Mouse (Mus musculus) heart, postnatal 10 days (tissue): Measurements from ENCODE around the gene Ubl4b. TPM values are rescaled to one million over a fixed set of nuclear protein-coding genes. Genes with fewer than 3 reads are reported as not detected.
A peak's percentile ranks its signal among the peaks of the same experiment; 100 is the strongest.

Experiments used
- DNase-seq, 2 experiments: peaks; one replicate each; pipeline ENCODE4 v3.0.0; 2021
- intact Hi-C: fragments of 180-260 bp; cut with DNase I; formaldehyde crosslinking; loops from one replicate; pipeline ENCODE4 v1.15.1; 2025
- total RNA-seq, 2 experiments: library from RNA; stranded (reverse); gene quantifications; 2 replicates each; pipeline ENCODE4 v1.2.3; 2021

Ubl4b gene
- not detected for total RNA-seq

DNA sequence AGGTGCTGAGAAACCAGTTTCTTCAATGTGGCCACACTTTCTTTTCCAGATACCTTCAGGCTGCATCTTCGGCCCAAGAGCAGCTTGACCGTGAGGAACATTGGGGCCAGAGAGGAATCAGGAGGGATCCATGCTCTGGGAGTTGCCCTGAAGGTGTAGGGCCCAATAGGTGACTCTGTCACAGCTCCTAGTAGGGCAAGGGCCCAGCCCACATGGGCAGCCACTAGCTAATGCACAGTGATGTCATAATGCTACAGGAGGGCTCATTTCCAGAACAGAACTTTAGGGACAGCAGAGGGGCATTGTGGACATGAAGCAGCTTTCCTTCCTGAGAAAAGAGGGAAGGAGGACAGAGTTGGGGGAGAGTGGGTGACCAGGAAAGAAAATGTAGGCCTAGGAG is at the start of gene Ubl4b:
TSS of gene Ubl4b (minus strand) at position 232 of the 400 bp plus-strand sequence.
- no peak for DNase-seq
- intact Hi-C loops: loop anchor here (5.0 kb wide), 1 partner anchor 362 kb away; no protein-coding TSS in a partner anchor

DNA sequence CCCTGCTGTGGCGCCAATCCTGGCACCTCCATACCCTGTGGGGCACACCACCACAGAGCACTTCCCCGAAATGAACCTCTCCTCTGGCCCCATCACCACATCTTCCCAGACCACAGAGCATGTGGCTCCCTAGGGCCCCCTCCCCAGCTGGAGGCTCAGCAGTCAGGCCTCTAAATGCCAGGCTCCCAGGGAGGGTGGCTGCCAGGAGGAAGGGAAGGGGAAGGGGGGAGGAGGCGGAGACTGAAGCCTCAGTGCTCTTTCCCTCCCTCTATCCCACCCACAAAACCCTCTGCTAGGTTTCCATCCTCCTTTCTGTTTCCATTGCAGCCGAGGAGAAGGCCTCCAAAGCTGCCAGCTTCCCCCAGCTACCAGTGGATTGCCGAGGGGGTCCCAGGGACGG is 45.3 kb upstream of the Ubl4b start:
- intact Hi-C loops: loop anchor here (10.0 kb wide), 1 partner anchor 265 kb away; no protein-coding TSS in a partner anchor
- DNase-seq: no peak

DNA sequence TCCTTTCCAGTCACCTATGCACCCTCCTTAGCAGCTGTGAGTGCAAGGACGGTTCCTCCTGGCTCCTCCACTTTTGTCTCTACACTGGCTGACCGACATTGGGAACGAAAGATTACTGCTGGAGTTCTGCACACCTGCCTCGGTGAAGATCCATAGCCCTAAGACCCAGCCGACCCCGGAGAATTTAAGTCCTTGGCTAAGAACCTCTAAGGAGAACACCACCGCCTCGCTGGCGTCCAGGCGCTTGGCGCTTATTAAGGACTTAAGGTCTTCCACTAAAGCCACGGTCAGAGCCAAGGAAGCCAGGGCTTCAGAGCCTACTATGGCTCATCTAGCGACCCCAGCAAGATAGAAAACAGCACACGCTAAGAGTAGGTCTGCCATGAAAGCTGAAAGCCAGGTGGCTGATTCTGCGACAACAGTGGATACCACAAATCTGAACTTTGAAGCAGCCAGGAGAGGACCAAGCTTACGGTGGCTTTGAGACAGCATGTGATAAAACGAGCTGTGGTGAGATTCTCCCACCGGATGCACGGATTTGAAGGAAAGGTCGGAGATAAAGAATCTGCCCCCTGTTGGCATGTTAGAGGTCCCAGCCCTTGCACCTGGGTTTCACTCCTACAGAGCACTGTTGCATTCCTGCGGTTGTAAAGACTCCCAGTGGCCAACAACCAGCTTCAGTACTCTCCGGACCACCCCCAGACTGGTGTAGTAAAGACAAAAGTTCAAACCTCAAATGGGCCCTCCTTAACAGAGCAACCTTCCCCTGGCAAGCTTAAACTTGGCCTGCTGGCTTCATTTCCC is 42.9 kb upstream of the Ubl4b start:
- no peak for DNase-seq
- intact Hi-C loops: no loop called here

DNA sequence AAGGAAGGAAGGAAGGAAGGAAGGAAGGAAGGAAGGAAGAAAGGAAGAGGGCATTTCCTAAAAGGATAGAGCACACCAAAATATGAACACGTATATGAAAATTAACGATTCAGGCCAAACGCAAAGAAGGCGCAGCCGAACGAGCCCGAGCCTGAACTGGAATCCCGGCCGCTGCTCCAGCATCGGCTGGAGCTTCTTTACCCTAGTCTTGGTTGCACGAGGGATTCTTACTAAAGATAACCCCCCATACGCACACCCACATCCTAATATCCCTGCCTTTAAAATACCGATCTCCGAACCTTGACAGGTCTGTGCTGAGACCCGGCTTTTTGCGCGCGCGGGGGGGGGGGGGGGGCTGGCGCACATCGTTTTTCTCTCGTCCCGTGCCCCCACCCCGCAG is 42.3 kb upstream of the Ubl4b start:
- intact Hi-C loops: no loop called here
- no peak for DNase-seq

DNA sequence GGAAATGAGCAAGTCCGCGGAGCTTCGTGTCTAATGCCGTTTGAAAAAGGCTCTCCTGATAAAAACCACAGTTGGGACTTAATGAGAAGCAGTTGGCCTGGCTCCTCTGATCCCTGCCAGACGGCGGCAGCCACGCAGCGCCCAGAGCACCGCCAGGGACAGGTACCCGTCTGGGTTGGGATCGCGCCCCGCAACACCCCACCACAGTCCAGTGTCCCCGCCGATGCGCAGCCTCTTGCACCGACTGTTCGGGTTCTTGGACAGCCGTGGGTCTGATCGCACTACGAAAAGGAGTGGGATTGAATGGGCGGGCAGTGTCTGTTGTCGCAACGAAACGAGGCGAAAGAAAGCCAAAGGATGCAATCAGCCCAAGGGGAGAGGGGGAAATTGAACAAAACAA is 41.7 kb upstream of the Ubl4b start:
- DNase-seq: peak; percentile 50 to 57
- intact Hi-C loops: no loop called here

DNA sequence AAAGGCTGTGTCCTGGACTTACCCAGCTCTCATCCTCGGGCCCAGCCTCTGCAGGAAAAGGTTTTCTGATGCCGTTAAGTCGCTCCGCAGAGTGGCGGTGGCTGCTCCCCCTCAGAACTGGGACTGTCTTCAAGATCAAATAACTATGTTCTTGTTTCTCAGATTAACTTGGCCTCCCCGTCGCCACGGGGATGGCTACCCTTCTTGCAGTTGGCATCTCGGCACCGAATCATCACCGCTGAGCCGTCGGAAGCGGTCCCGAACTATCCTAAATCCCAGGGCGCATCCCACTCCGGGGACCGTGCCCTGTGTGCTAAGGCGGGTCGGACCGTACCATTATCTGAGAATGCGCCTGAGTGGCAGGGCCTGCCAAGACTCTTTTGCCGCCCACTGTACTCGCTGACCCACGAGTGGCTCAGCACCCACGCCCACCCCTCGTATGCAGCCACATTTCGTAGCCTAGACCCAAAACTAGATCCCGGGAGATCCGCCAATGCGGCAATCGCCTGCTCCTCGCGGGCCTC is 41.1 kb upstream of the Ubl4b start:
- intact Hi-C loops: no loop called here
- DNase-seq: peak; percentile 25 to 38

DNA sequence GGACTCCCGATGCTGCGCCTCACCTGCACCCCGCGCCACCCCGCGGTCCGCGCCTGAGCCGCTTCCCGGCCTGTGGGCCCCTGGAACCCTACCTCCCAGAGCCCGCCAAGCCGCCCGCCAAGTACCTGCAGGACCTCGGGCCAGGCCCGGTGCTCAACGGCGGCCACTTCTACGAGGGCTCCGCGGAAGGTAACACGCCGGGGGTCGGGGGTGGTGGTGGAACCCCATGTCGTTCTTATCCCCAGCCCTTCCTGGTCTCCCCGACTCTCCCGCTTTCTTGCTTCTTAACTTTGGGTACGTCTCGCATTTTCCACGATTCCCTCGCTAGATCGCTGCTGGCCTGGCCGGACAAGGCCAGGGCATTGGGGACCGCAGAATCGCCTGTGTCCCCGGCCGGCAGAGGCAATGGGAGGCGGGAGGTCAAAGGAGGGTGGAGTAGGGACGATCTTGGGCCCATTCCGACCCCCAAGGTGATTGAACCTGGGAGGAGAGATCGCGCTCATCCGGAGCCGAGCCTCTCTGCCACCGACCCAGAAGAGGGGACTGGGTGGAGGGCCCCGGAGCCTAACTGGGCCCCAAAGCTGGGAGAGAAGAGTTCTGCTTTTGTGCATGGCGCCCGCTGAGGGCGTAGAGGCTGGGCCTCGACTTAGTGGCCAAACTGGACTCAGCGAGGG is 40.5 kb upstream of the Ubl4b start:
- DNase-seq: peak in 1 of 2 experiments; percentile 20
- intact Hi-C loops: no loop called here

DNA sequence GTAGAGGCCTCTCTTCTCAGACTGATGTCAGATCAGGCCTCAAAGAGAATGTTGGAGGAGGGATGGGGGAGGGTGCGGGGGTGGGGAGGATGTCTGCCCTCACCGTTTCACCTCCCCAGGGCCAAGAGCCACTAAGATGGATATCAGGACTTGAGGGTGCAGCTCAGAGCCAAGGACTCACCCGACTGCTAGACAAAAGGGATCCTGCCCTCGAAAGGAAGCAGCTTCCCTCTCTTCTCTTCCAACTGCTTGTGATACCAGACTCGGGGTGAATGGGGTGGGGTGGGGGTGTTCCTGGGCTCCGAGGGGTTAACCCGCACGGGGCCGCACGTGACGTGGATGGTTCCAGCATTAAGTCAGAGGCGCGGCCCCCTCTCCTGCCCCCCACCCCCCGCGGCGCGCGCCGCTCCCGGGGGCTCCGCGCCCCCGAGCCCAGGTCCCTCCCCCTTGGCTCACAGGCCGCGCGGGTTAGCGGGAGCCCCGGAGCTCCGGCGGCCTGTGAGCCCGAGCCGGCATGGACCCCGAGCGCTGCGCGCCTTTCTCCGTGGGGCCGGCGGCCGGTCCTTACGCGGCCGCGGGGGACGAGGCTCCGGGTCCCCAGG is 39.9 kb upstream of the Ubl4b start, which contains the start of gene Alx3:
TSS of gene Alx3 (plus strand) at position 370 of the 602 bp plus-strand sequence.
- DNase-seq: no peak
- intact Hi-C loops: loop anchor here (5.0 kb wide), 1 partner anchor 112 kb away; no protein-coding TSS in a partner anchor

DNA sequence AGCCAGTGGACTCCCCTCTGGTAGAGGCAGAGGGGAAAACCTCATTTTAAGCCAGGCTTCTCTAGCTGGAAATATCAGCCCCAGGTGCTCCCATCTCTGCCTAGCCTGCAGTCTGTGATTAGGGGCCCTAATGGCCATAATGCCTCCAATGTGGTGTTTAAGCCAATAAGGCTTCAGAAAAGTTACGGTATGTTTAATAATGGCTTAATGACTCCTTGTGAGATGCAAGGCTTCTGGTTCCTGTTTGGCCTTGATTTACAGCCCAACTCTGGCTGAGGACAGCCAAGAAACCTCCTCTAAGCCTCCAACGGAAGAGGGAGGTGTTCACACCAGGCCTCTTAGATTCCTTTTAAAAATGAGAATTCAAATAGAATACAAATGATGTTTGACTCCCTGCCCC is 38.8 kb upstream of the Ubl4b start:
- DNase-seq: no peak
- intact Hi-C loops: loop anchor here (5.0 kb wide), 1 partner anchor 111 kb away; no protein-coding TSS in a partner anchor

DNA sequence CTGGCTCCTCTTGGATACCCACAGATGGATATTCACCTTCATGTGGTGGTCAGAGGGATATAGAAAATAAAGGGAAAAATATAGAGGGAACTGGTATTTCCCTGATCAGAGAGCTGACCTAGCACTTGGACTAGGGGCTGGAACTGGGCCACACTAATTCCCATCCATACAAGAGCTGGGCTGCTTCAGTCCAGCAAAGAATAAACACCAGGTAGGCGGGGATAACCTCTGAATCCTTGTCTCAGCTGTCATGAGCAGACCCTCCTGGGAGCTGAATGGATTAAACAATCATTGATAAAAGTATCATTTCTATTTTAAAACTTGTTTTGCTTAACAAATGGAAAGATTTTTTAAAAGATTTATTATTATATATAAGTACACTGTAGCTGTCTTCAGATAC is 36.7 kb upstream of the Ubl4b start:
- intact Hi-C loops: loop anchor here (5.0 kb wide), 1 partner anchor 109 kb away; no protein-coding TSS in a partner anchor
- DNase-seq: no peak

DNA sequence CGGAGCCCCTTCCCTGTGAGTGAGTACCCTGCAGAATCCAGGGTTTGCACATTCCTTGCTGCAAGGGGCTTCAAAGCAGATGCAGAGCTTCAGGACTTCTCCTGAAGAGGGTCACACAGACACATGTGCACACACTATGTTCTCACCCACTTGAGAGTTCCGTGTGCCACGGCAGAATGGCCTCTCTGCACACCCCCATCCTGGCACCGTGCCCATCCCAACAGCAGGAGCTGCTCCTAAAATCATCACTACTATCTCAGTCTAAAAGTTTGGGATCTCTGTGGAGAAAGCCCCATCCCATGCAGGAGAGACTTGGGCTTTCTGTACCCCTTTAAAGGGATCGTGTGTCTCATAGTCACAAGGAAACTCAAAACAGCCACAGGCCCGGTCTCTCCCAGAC is 31.6 kb upstream of the Ubl4b start:
- intact Hi-C loops: no loop called here
- DNase-seq: no peak

DNA sequence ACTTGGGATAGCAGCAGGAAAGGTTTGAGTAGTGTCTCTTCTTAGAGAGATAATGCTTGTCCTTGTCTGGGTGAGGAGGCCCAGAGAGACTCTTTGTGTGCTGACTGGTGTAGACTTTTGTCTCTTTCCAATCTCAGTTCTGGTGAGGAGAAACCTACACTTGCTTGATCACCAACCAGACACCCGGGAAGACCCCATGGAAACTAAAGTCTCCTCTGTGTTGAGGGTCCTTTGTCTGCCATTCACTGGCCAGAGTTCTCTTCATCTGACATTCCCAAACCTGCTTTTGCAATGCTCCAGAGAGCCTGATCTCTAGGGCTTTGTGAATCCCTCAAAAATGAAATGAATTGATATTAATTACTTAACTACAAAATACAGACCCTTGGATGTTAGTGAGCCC is 29.0 kb upstream of the Ubl4b start:
- no peak for DNase-seq
- intact Hi-C loops: no loop called here

DNA sequence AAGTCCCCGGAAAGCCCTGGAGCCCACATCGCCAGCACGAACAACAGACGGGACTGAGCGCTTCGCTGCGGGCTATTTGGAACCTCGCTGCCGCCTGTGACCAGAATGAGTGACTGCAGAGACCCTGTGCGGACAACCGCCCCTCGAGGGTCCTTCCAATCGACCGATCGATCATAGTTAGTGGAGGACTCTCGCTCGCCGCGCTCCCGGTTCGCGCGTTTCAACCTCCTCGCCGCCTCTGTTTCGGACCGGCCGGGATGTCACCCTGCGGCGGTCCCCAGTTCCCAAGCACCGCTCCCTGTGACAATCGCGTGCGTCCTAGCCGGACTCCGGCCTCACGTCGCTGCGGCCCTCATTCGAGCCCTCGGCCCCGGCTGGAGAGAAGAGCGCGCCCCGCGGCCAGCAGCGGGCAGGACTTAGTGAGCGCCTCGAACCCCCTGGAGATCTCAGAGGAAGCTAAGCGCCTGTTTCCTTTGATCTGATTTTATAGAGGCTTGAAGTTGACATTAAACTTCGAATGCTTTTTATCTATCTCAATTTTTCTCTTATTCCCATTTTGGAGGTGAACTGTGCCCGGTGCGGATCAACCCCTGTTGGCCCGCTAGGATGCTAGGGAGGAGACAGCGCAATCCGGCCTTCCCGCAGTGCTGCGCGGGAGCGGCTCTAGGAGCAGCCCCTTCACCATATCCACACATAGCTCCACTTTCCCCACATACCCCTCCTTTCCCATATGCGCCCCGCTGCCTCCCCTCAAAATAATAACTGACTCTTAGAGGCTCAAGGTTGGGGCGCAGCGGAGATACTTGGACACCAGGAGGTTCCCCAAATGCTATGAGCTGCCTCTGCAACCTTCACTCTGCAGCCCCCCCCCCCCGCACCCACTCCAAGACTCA is 28.2 kb upstream of the Ubl4b start:
- intact Hi-C loops: no loop called here
- DNase-seq: peak; percentile 46 to 57

DNA sequence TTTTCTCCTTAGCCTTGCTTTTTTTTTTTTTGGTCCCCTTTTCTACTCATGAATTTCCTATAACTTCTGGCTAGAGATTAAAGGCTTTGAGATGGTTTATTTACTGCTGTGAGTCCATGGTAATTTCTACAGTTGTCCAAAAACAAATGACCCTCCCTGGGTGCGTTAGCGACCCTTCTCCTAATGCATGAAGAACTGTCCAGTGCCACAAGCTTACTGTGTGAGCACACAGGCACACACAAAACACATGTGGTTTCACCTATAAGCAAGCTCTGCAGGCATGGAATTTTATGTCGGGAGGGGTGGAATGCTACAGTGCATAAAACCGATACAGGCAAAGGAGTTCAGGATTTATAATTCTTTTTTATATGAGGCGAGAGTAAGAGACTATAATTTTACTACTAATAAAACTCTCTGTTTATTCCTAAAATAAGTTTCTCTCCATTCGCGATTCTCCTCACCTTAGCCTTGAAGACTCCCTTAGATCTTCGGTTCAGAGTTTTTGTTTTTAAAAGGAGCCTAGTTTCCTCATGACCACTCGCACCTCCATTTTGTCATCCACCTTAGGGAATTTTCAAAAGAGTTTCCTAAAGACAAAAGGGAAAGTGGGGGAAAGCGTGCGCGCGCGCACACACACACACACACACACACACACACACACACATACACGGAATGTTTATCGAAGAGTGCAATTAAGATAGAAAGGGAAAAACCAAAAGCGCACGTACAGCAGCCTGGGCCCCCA is 27.4 kb upstream of the Ubl4b start:
- no peak for DNase-seq
- intact Hi-C loops: no loop called here

DNA sequence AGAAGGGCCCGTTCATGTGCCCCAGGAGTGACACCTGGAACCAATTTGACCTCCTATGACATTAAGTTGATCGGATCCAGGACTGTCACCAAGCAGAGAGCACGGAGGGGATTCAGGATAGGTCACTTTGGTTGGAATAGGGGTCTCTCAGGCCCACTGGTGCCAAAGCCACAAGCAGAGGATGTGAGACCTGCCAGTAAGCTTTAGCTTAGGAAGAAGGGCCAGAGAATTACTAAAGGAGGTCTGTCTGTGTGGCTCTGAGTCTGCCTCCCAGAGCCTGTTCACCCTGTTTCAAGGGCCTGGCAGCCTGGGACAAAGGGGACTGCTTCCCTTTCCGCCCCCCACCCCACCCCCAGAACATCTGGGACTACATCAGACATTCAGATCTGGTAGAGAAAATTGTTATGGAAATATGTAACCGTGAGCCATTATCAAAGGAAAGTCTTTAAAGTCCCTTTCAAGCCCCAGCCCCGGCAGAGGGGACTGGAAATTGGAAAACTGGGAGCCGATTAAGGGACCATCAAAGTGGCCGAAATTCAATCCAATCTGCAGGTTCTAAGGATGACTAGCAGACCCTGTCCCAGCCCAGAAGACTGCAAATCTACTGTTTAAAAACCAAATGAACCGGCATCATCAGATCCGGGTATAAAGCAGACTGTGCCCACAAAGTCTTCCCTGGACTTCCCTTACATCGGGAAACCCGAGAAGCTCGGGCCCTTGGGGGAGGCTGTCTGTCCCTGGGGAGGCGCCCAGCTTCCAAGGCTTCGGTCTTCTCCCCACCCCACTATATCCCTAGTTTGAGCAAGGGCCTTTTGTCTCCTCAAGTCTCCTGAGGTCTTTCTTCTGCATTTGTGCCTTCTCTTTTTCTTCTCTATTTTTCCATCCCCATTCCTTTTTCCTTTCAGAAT is 26.5 kb upstream of the Ubl4b start:
- DNase-seq: no peak
- intact Hi-C loops: no loop called here

DNA sequence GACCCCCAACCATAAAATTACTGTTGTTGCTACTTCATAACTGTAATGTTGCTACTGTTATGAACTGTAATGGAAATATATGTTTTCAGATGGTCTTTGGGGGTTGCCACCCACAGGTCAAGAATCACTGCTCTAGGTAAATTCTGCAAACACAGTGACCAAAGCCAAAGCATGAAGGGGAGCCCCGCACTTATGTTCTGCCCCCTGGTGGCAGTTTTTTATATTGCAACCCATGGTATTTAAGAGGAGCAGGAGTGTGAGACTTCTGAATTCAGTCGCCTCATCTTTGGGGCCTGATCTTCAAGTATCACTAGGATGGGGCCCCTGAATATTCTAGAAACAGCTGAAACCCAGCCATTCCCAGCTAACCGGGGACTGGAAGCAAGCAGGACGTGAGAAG is 24.6 kb upstream of the Ubl4b start:
- intact Hi-C loops: loop anchor here (1.0 kb wide), 1 partner anchor 20 kb away; no protein-coding TSS in a partner anchor
- DNase-seq: peak; percentile 73 to 91

DNA sequence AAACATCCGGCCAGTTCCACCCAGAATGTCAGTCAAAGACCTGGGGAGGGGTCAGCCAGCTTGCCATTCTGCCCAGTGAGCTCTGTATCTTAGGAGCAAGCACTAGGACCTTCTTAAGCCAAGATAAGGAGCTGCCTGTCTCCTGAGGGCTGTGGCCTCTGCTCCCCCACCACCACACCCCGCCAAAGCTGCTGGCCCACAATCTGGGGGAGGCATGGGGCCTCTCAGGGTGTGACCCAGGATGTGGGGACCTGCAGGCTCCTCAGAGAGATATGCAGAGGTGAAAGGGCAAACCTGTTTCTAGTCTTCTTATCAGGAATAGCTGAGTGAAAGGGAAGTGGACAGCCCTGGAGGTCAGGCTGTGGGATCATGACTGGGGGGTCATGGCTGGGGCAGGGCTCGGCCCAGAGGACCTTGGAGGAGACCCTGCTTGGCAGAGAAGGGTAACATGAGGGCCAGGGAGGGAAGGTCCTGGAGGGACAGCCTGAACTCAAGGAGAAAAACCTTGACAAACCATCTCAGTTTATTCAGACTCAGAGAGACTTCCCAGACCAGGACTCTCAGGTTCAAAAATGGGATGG is 23.0 kb upstream of the Ubl4b start:
- DNase-seq: no peak
- intact Hi-C loops: no loop called here

DNA sequence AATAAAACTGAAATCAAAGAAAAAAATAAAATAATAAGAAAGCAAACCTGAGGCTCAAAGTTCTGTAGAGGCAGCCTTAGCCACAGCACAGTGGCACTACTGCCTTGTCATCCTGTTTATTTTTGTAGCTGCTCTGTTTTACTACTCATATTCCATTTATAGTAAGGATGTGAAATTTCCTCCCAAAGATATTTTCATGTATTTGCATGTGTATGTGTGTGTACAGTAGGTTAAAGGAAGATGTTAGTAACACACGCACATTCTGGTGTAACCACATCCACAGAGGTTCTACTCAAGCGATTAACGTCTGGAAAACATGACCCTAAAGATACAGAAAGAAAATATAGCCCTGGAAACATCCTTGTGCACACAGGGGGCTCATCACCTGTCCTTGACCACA is 21.9 kb upstream of the Ubl4b start:
- DNase-seq: no peak
- intact Hi-C loops: no loop called here
